Mouse (Mus musculus) cerebellum, adult 2 months (tissue): Measurements from ENCODE around the gene Mylk3.
A peak's percentile ranks its signal among the peaks of the same experiment; 100 is the strongest.

ENCODE experiments used
- CTCF ChIP-seq: fragments of 200-500 bp; IDR thresholded peaks from 2 replicates; pipeline ENCODE4 v1.5.1; 2011; ENCODE audit warnings: low read depth, mild to moderate bottlenecking, control low read depth, low read length, moderate library complexity, borderline replicate concordance; ENCODE audit not compliant: insufficient read depth
- POLR2A ChIP-seq: fragments of 200-500 bp; IDR thresholded peaks from 2 replicates; pipeline ENCODE4 v1.6.1; 2011; ENCODE audit warnings: low read length, control low read depth, borderline replicate concordance; ENCODE audit not compliant: insufficient read depth

DNA sequence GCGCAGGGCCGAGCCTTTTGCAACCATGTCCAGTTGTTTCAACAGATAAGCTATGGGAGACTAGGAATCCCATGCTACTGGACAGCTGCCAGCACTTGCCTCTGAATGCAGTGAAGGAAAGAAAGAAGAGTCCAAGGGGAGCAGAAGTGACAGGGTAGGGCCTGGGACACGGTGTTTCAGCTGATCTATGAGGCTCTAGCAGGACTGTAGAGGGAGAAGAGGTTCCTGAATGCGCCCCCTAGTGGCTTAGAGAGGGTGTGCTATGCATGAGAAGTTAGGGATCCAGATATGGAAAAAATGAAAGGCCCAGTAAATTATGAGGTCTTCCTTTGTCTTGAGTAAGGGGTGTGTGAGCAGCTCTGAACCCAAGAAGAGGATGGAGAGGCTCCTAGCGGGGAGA lies 11.4 kb upstream of the Mylk3 start:
- TF ChIP-seq POLR2A (no peak), CTCF (peak; percentile 47; the same call in 1 of the 2 replicates)
